Mouse (Mus musculus) ovary, postnatal 36 days (tissue): ENCODE results near the gene Hunk.

Source experiments
- DNase-seq: peaks from one replicate; pipeline ENCODE4 v3.0.0; 2022; ENCODE audit warnings: low spot score, mixed read lengths

Gene Hunk

GRCm38 (mm10) chr16:90385688-90386513 is at the start of gene Hunk:
Gene Hunk (plus strand): TSS chr16:90386013.
- DNase-seq = peak; percentile 74

- no peak for DNase-seq
Measured at GRCm38 (mm10) chr16:90339026-90339425, 46.8 kb upstream of the Hunk start.

GRCm38 (mm10) chr16:90341086-90341485 is 44.7 kb upstream of the Hunk start:
- DNase-seq = no peak

GRCm38 (mm10) chr16:90349700-90350548 is 35.9 kb upstream of the Hunk start:
- DNase-seq = peak; percentile 68

- no peak for DNase-seq
Measured at GRCm38 (mm10) chr16:90351726-90352125, 34.1 kb upstream of the Hunk start.

- DNase-seq = no peak
Measured at GRCm38 (mm10) chr16:90352691-90353090, 33.1 kb upstream of the Hunk start.

- no peak for DNase-seq
Measured at GRCm38 (mm10) chr16:90353156-90353555, 32.7 kb upstream of the Hunk start.

- no peak for DNase-seq
Measured at GRCm38 (mm10) chr16:90359329-90359728, 26.5 kb upstream of the Hunk start.

GRCm38 (mm10) chr16:90359750-90360149 is 26.1 kb upstream of the Hunk start:
- DNase-seq = no peak

- DNase-seq = no peak
Measured at GRCm38 (mm10) chr16:90360327-90360726, 25.5 kb upstream of the Hunk start.

- no peak for DNase-seq
Measured at GRCm38 (mm10) chr16:90362926-90363325, 22.9 kb upstream of the Hunk start.

GRCm38 (mm10) chr16:90379897-90380296 is 5.9 kb upstream of the Hunk start:
- DNase-seq = peak; percentile 78

- DNase-seq = no peak
Measured at GRCm38 (mm10) chr16:90381633-90382032, 4.2 kb upstream of the Hunk start.

GRCm38 (mm10) chr16:90382701-90383280 is 3.0 kb upstream of the Hunk start:
- DNase-seq = no peak

- DNase-seq = no peak
Measured at GRCm38 (mm10) chr16:90384058-90384457, 1.8 kb upstream of the Hunk start.

GRCm38 (mm10) chr16:90384846-90385245 is 967 bp upstream of the Hunk start:
- no peak for DNase-seq

GRCm38 (mm10) chr16:90385326-90385687 is 506 bp upstream of the Hunk start:
- DNase-seq = no peak

- peak; percentile 55 for DNase-seq
Measured at GRCm38 (mm10) chr16:90386514-90387160, 824 bp downstream of the Hunk start.

GRCm38 (mm10) chr16:90387161-90387671 is 1.4 kb downstream of the Hunk start:
- no peak for DNase-seq

GRCm38 (mm10) chr16:90387961-90388360 is 2.1 kb downstream of the Hunk start:
- no peak for DNase-seq

- DNase-seq = no peak
Measured at GRCm38 (mm10) chr16:90389103-90389750, 3.4 kb downstream of the Hunk start.
